Mouse (Mus musculus) liver, embryonic 14.5 days (tissue): Measurements from ENCODE around the gene Carns1. TPM values are rescaled to one million over a fixed set of nuclear protein-coding genes. Genes with fewer than 3 reads are reported as not detected.

Source experiments
- ATAC-seq: fragments of 200-750 bp; cut with Nextera tagmentation; 2 replicates; pipeline ENCODE4 v1.8.0; 2017; ENCODE audit warnings: moderate number of reproducible peaks, mild to moderate bottlenecking, moderate library complexity; ENCODE audit not compliant: insufficient read depth
- DNase-seq, 3 experiments: peaks; one replicate each; pipeline ENCODE4 v3.0.0-alpha.2; 2012 to 2013; ENCODE audit warnings: low read depth in 3 of 3, low spot score in 3 of 3
- H3K27ac ChIP-seq: fragments of 300-500 bp; sonication (generic); 2 replicates; pipeline ENCODE4 v1.5.1; 2014; ENCODE audit warnings: moderate library complexity, mild to moderate bottlenecking, control low read depth, inconsistent platforms
- H3K27me3 ChIP-seq: fragments of 300-500 bp; sonication (generic); 2 replicates; pipeline ENCODE4 v1.6.1; 2014; ENCODE audit warnings: mild to moderate bottlenecking, low read length, moderate library complexity; ENCODE audit not compliant: control insufficient read depth, insufficient read depth
- H3K36me3 ChIP-seq: fragments of 300-500 bp; sonication (generic); replicated peaks from 2 replicates; pipeline ENCODE4 v1.6.1; 2014; ENCODE audit warnings: low read depth; ENCODE audit not compliant: control insufficient read depth, insufficient read depth
- H3K4me1 ChIP-seq, 2 experiments: fragments of 200-500 bp in 1 of 2; fragments of 300-500 bp in 1 of 2; sonication (generic) in 1 of 2; replicated peaks; 2 replicates each; pipeline ENCODE4 v1.6.1; 2012 to 2014; ENCODE audit warnings: antibody characterized with exemption in 1 of 2, inconsistent platforms in 1 of 2, low read length in 1 of 2; ENCODE audit not compliant: control insufficient read depth in 2 of 2, insufficient read depth in 2 of 2
- H3K4me2 ChIP-seq: fragments of 300-500 bp; sonication (generic); 2 replicates; pipeline ENCODE4 v1.6.1; 2014; ENCODE audit warnings: low read depth, mild to moderate bottlenecking, control low read depth, moderate library complexity
- H3K4me3 ChIP-seq, 2 experiments: fragments of 200-500 bp in 1 of 2; fragments of 300-500 bp in 1 of 2; sonication (generic) in 1 of 2; 2 replicates each; pipeline ENCODE4 v1.5.1; 2012 to 2014; ENCODE audit warnings: low read depth in 2 of 2, low read length in 2 of 2, mild to moderate bottlenecking in 2 of 2, control low read depth in 1 of 2, inconsistent platforms in 1 of 2, moderate library complexity in 1 of 2; ENCODE audit not compliant: insufficient read depth in 1 of 2
- H3K9ac ChIP-seq: fragments of 300-500 bp; sonication (generic); replicated peaks from 2 replicates; pipeline ENCODE4 v1.6.1; 2014; ENCODE audit warnings: mild to moderate bottlenecking, control low read depth, moderate library complexity
- H3K9me3 ChIP-seq: fragments of 300-500 bp; sonication (generic); 2 replicates; pipeline ENCODE4 v1.6.1; 2016; ENCODE audit warnings: low read length, mixed read lengths; ENCODE audit not compliant: control insufficient read depth
- CTCF ChIP-seq: IDR thresholded peaks from 2 replicates; pipeline ENCODE4 v1.5.1; 2016; ENCODE audit warnings: antibody characterized with exemption, low read depth, control low read depth
- EP300 ChIP-seq: IDR thresholded peaks from 2 replicates; pipeline ENCODE4 v1.6.1; 2016; ENCODE audit warnings: antibody characterized with exemption, low read depth
- WGBS: fragments of 180-500 bp; shearing (Covaris S2); extraction: QIAGEN DNeasy Blood & Tissue Kit; methylation state at CpG from one replicate; pipeline ENCODE4 v1.1.7; 2014; ENCODE audit not compliant: insufficient replicate concordance; 5-methylcytosine and 5-hydroxymethylcytosine counted together
- polyA plus RNA-seq, 2 experiments: library from polyadenylated mRNA; depleted of rRNA in 1 of 2; stranded (reverse) in 1 of 2; unstranded in 1 of 2; fragments of >200 nt; fragmentation: Nextera tagmentation in 1 of 2; extraction: Ambion mirVana in 1 of 2; gene quantifications; 2 replicates each; pipeline versions ENCODE4 v1.2.1 to v1.2.3; 2012 to 2014

The Carns1 gene
- polyA plus RNA-seq, 2 experiments, result 0.18 to 0.32 TPM

GRCm38 (mm10) chr19:4162646-4163542, 12.4 kb downstream of the Carns1 start, which contains the start of gene Rps6kb2:
TSS of gene Rps6kb2 (minus strand) at chr19:4163354.
- TF ChIP-seq EP300 (no peak), CTCF (no peak)
- Histone ChIP-seq H3K27ac (peak within 1 kb of the TSS; percentile 59), H3K4me3 (peak within 1 kb of the TSS; percentile 87 to 90), H3K4me1 (peaks cover 12 to 14% of the 10 kb centered on the region in 2 experiments), H3K36me3 (peaks cover 8% of the 10 kb centered on the region), H3K9me3 (no peaks in the 10 kb centered on the region), H3K4me2 (peak within 1 kb of the TSS; percentile 98), H3K9ac (peak within 1 kb of the TSS; percentile 93), H3K27me3 (no peaks in the 10 kb centered on the region)
- DNase-seq, result peak; percentile 89 to 94 (median 90)
- peak; percentile 82 for ATAC-seq
- WGBS, result 6% methylated on average over 42 of the region's 42 CpGs

- WGBS, result 87% methylated on average over 8 of the region's 8 CpGs
- H3K4me2 ChIP-seq, result no peak overlapping the region
- TF ChIP-seq CTCF (no peak), EP300 (no peak)
- H3K27me3 ChIP-seq, result no peaks in the 10 kb centered on the region
- no peak for DNase-seq
- peaks cover 10% of the 10 kb centered on the region for H3K36me3 ChIP-seq
- ATAC-seq, result no peak
- no peak overlapping the region for H3K27ac ChIP-seq
- H3K9ac ChIP-seq, result no peak overlapping the region
- peaks cover 9 to 11% of the 10 kb centered on the region in 2 experiments for H3K4me1 ChIP-seq
- H3K4me3 ChIP-seq, result no peak overlapping the region
- no peaks in the 10 kb centered on the region for H3K9me3 ChIP-seq
These were observed 16.2 kb downstream of the Carns1 start for GRCm38 (mm10) chr19:4159049-4159448.

GRCm38 (mm10) chr19:4156771-4157170, 18.5 kb downstream of the Carns1 start:
- ATAC-seq, result no peak
- Histone ChIP-seq H3K27me3 (no peaks in the 10 kb centered on the region), H3K9me3 (no peaks in the 10 kb centered on the region), H3K27ac (no peak overlapping the region), H3K4me1 (peaks cover 0 to under 1% of the 10 kb centered on the region in 2 experiments; a peak in 3 of 4 replicates), H3K4me2 (no peak overlapping the region), H3K9ac (no peak overlapping the region), H3K4me3 (no peak overlapping the region), H3K36me3 (peaks cover 10% of the 10 kb centered on the region)
- DNase-seq, result no peak
- TF ChIP-seq CTCF, result no peak
- no peak for TF ChIP-seq EP300
- WGBS, result 83% methylated on average over 12 of the region's 12 CpGs

GRCm38 (mm10) chr19:4156073-4156579, 19.2 kb downstream of the Carns1 start:
- ATAC-seq, result no peak
- 75% methylated on average over 20 of the region's 20 CpGs for WGBS

More at GRCm38 (mm10) chr19:4156073-4156579, 19.2 kb downstream of the Carns1 start:
- Histone ChIP-seq H3K36me3 (peaks cover 10% of the 10 kb centered on the region), H3K27ac (no peak overlapping the region), H3K9ac (no peak overlapping the region), H3K4me2 (no peak overlapping the region), H3K4me1 (no peaks in the 10 kb centered on the region; a peak in 2 of 4 replicates), H3K27me3 (no peaks in the 10 kb centered on the region), H3K4me3 (no peak overlapping the region), H3K9me3 (no peaks in the 10 kb centered on the region)
- TF ChIP-seq EP300 (no peak), CTCF (no peak)
- no peak for DNase-seq
